In genomic region chr4:63019428-63019858, GRCm38 (mm10) we compare ENCODE assay signal across 9 mouse cellular contexts. TPM values are rescaled to one million over a fixed set of nuclear protein-coding genes. Genes with fewer than 3 reads are reported as not detected.
A peak's percentile ranks its signal among the peaks of the same experiment; 100 is the strongest.
DNase-seq lines count a peak whose midpoint lies in the region; TF ChIP-seq lines count a peak whose summit lies in the region.
"Had no signal": no experiment of that assay in that cellular context is flagged by ENCODE, and none has a peak within 500 bp of the region (broad histone marks: within the 10 kb centered on the region; RNA-seq: fewer than 3 reads in every experiment).

No protein-coding gene starts in this region.

- H3K4me3 ChIP-seq in testis, adult 2 months (ENCODE audit: control insufficient read depth, low read depth, low read length): peak overlapping the region; percentile 75
- H3K4me3 ChIP-seq: myocyte had no signal

- no peak overlapping the region for H3K27ac ChIP-seq in testis, adult 2 months (ENCODE audit: control insufficient read depth, insufficient read depth, low read depth, low read length)

- no peaks in the 10 kb centered on the region for H3K27me3 ChIP-seq in testis, adult 2 months (ENCODE audit: control insufficient read depth, insufficient read depth, low read length)

- intact Hi-C loops in left cerebral cortex, postnatal 14 days (cut with DNase I): no loop called here

- peaks cover 3% of the 10 kb centered on the region; the same call in 1 of the 2 replicates for H3K4me1 ChIP-seq in testis, adult 2 months (ENCODE audit: control insufficient read depth, insufficient read depth, low read length)

- peak; percentile 52 for DNase-seq in adrenal gland, postnatal 10 days
- no peak for DNase-seq in adrenal gland, adult 18-20 months (ENCODE audit: low spot score in 2 of 2)
- no peak for DNase-seq in testis, postnatal 14 days (ENCODE audit: low spot score)
- peak; percentile 83 to 89 for DNase-seq in kidney, postnatal 36 days
- peak; percentile 40 for DNase-seq in testis, postnatal 10 days (ENCODE audit: low spot score)
- no peak for DNase-seq in layer of hippocampus, adult 18-20 months (ENCODE audit: low spot score in 2 of 2)
- no peak for DNase-seq in left cerebral cortex, postnatal 14 days (ENCODE audit: low spot score in 2 of 2)

- TF ChIP-seq CTCF in testis, adult 2 months (IDR thresholded peaks at IDR 0.05; ENCODE audit: control insufficient read depth, insufficient read depth, insufficient replicate concordance, low read depth, low read length): no peak

- no peak for TF ChIP-seq POLR2A in testis, adult 2 months (IDR thresholded peaks at IDR 0.05; ENCODE audit: control insufficient read depth, low read depth, low read length)

- H3K36me3 ChIP-seq in testis, adult 2 months (ENCODE audit: control insufficient read depth, insufficient read depth, low read length): no peaks in the 10 kb centered on the region

RNA-seq across cellular contexts. Expression of gene Zfp618, which starts 54.1 kb away (rescaled TPM):
- total RNA-seq in adrenal gland, postnatal 10 days (2021): 10 to 100 TPM in 1 of 2 experiments, 1 to 10 TPM in 1; 9.1 to 11.0 TPM
- total RNA-seq in adrenal gland, adult 18-20 months (2021): 1 to 10 TPM; 1.6 to 1.9 TPM
- polyA plus RNA-seq in testis, adult 2 months (2012; rRNA removed): 12.8 and 15.8 TPM in 2 replicates
- 1 to 10 TPM; 2.6 to 2.9 TPM for total RNA-seq in layer of hippocampus, adult 18-20 months (2021)
- 1 to 10 TPM; 6.2 to 6.3 TPM for total RNA-seq in left cerebral cortex, postnatal 14 days (2021)
- polyA plus RNA-seq: myocyte had no signal

Comparison
In these comparisons a context has a peak if more than half of its experiments do, and no peak if none do; other contexts are left out.
1. DNase-seq: peak in adrenal gland, postnatal 10 days (single experiment), kidney, postnatal 36 days (2 of 2) and testis, postnatal 10 days (single experiment); none in adrenal gland, adult 18-20 months (0 of 2), testis, postnatal 14 days (single experiment), layer of hippocampus, adult 18-20 months (0 of 2) and left cerebral cortex, postnatal 14 days (0 of 2).